Mouse (Mus musculus) WW6 (cell line): ENCODE data around the gene Krt71.

Experiments used
- DNase-seq: peaks from one replicate; pipeline ENCODE4 v3.0.0-alpha.2; 2013; ENCODE audit warnings: low read depth, low spot score

The Krt71 gene

DNA sequence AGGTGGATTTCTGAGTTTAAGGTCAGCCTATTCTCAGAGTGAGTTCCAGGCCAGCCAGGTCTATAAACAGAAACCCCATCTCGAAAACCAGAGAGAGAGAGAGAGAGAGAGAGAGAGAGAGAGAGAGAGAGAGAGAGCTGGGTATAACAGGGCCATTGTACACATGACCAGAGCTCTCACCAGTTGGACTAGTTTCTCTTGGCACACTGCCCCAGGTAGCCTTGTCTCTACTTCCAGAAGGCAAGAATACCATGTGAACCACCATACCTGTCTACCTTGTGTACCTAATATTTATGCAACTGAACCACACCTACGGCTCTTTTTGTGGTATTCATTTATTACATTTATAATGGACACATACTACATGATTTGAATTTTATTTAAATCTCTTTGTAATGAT, 54.7 kb downstream of the Krt71 start:
- no peak for DNase-seq
